Mouse (Mus musculus): ENCODE measurements around the gene Cd96. TPM values are rescaled to one million over a fixed set of nuclear protein-coding genes. Genes with fewer than 3 reads are reported as not detected.

The Cd96 gene
- polyA plus RNA-seq, 1 experiment from 2014 or later, result 0.08 TPM

Other genes with a start within 250 kb of the Cd96 start
- gene Phldb2, start 166.7 kb downstream of the Cd96 start, polyA plus RNA-seq (2015; fragmentation: Nextera tagmentation; extraction: Ambion mirVana), result 37.2 and 38.3 TPM in 2 replicates
- 0.40 and 0.59 TPM in 2 replicates for gene Plcxd2, start 110.0 kb downstream of the Cd96 start, polyA plus RNA-seq (2015; fragmentation: Nextera tagmentation; extraction: Ambion mirVana)
- gene Gm4737, start 34.8 kb upstream of the Cd96 start, polyA plus RNA-seq (2015; fragmentation: Nextera tagmentation; extraction: Ambion mirVana), result 1.5 and 2.2 TPM in 2 replicates